Mouse (Mus musculus): ENCODE measurements at regions not wholly inside any gene's neighbourhood (a gene's known extent, or its start where the extent isn't known, plus 50 kb on each side); places are given as distances from the start of the nearest gene placed in this dataset.

DNA sequence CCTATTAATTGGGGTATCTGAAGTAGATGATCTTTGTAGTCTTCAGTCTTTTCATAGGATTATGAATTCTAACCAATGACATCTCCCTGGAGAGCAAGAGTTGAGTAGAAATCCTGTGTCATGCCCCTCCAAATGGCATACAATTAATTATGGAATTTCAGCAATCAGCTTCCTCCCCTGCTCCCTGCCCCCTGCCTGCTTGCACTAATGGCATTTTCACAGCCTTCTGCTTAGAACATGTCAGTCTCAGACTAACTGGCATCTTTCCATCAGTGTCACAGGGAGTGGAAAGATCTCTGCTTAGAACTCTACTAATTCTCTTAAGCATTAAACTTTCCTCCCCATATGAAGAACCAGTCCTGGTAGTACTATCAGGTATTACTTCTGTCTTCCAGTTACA, 581.8 kb upstream of the Camk1g start:
- Histone ChIP-seq H3K4me1 (ENCODE audit: control insufficient read depth, insufficient read depth, low read length) (no peaks in the 10 kb centered on the region), H3K27ac (replicated peaks; ENCODE audit: low read depth, low read length) (no peak overlapping the region), H3K36me3 (ENCODE audit: control insufficient read depth, insufficient read depth, low read length) (no peaks in the 10 kb centered on the region), H3K4me3 (replicated peaks; ENCODE audit: low read depth, low read length) (no peak overlapping the region), H3K9me3 (ENCODE audit: control insufficient read depth, low read length) (no peaks in the 10 kb centered on the region), H3K9ac (replicated peaks; ENCODE audit: low read length) (no peak overlapping the region), H3K4me2 (ENCODE audit: low read length) (no peak overlapping the region), H3K27me3 (ENCODE audit: control insufficient read depth, insufficient read depth, low read length) (no peaks in the 10 kb centered on the region)
- DNase-seq: peak; percentile 28
- ATAC-seq (ENCODE audit: low FRiP score, low TSS enrichment): no peak

DNA sequence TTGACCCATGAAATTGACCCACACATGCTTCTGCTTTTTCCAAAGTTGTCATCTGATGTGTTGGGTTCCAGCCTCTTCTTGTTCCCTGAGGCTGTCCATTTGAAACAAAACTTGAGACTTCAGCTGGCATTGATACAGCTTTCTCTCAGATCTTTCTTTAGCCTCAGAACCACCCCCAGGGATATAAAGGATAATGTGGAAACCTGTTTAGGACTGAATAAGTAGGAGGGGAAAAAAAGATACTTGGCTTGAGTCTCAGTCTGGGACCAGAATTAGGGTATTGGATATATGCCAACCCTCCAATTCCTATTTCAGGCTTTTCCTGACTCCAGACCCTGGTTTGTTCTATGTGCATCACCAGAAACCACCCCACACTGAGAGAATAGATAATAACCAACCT, 579.7 kb upstream of the Camk1g start:
- H3K27me3 ChIP-seq (ENCODE audit: control insufficient read depth, insufficient read depth, low read length): no peaks in the 10 kb centered on the region
- DNase-seq (no peak), ATAC-seq (ENCODE audit: low FRiP score, low TSS enrichment) (no peak)
- H3K4me3 ChIP-seq (replicated peaks; ENCODE audit: low read depth, low read length): no peak overlapping the region
- H3K4me2 ChIP-seq (ENCODE audit: low read length): no peak overlapping the region
- no peak overlapping the region for H3K9ac ChIP-seq (replicated peaks; ENCODE audit: low read length)
- no peaks in the 10 kb centered on the region for H3K36me3 ChIP-seq (ENCODE audit: control insufficient read depth, insufficient read depth, low read length)
- no peaks in the 10 kb centered on the region for H3K9me3 ChIP-seq (ENCODE audit: control insufficient read depth, low read length)
- no peak overlapping the region for H3K27ac ChIP-seq (replicated peaks; ENCODE audit: low read depth, low read length)
- no peaks in the 10 kb centered on the region for H3K4me1 ChIP-seq (ENCODE audit: control insufficient read depth, insufficient read depth, low read length)

DNA sequence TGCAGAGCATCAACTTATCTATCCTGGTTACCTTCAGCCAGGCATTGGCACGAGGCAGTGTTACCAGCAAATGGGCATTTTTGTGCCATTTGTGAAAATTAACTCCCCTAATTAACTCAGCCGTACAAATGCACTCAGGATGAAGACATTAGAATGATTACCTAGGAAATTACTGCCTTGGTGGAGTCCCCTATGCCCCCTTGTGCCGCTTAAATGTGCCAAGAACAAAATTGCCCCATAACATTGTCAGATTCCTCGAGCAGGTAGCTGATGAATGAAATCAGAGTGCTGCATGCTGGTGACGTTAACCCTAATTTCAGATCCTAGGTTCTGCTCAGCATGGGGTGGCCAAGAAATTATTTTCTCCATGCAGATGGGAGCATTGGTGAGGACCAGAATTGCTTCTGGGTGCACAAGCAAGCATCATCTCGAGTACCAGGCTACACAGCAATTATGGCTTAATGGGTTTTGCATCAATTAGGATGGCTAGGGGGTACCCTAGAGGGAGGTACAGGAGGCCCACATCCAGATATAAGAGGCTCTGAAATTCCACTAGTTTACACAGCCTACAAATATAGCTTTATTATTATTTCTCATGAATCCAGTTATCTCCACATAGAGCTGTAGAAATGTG, 577.0 kb upstream of the Camk1g start:
- no peaks in the 10 kb centered on the region for H3K27me3 ChIP-seq (ENCODE audit: control insufficient read depth, insufficient read depth, low read length)
- no peaks in the 10 kb centered on the region for H3K36me3 ChIP-seq (ENCODE audit: control insufficient read depth, insufficient read depth, low read length)
- ATAC-seq (ENCODE audit: low FRiP score, low TSS enrichment) (no peak), DNase-seq (no peak)
- no peaks in the 10 kb centered on the region for H3K4me1 ChIP-seq (ENCODE audit: control insufficient read depth, insufficient read depth, low read length)
- H3K9ac ChIP-seq (replicated peaks; ENCODE audit: low read length): no peak overlapping the region
- no peak overlapping the region for H3K27ac ChIP-seq (replicated peaks; ENCODE audit: low read depth, low read length)
- H3K4me2 ChIP-seq (ENCODE audit: low read length): no peak overlapping the region
- 66% methylated on average over 6 of the region's 6 CpGs for WGBS
- H3K4me3 ChIP-seq (replicated peaks; ENCODE audit: low read depth, low read length): no peak overlapping the region
- no peaks in the 10 kb centered on the region for H3K9me3 ChIP-seq (ENCODE audit: control insufficient read depth, low read length)

DNA sequence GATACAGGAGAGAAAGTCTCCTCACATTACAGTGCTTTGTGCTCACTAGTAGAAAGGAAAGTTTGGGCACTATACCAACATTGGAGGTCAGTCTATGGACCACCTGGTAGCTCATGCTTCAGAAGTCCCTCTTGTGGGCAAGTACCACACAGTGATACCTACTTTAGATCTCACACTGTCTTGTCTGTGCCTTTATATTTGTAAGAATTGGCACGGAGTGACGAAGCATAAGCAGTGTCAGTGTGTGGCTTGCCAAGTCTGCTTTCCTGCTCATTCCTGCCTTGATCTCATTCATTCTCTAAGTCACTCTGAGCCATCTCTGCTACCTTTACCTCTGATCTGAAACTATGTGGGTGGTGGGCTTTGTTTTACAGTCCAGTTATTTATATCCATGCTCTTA, 565.9 kb upstream of the Camk1g start:
- H3K4me1 ChIP-seq (ENCODE audit: control insufficient read depth, insufficient read depth, low read length): no peaks in the 10 kb centered on the region
- no peak overlapping the region for H3K4me3 ChIP-seq (replicated peaks; ENCODE audit: low read depth, low read length)
- H3K4me2 ChIP-seq (ENCODE audit: low read length): no peak overlapping the region
- H3K9me3 ChIP-seq (ENCODE audit: control insufficient read depth, low read length): no peaks in the 10 kb centered on the region
- WGBS: 93% methylated on average over 2 of the region's 2 CpGs
- H3K27me3 ChIP-seq (ENCODE audit: control insufficient read depth, insufficient read depth, low read length): no peaks in the 10 kb centered on the region
- DNase-seq (no peak), ATAC-seq (ENCODE audit: low FRiP score, low TSS enrichment) (no peak)
- no peak overlapping the region for H3K27ac ChIP-seq (replicated peaks; ENCODE audit: low read depth, low read length)
- no peak overlapping the region for H3K9ac ChIP-seq (replicated peaks; ENCODE audit: low read length)
- no peaks in the 10 kb centered on the region for H3K36me3 ChIP-seq (ENCODE audit: control insufficient read depth, insufficient read depth, low read length)

DNA sequence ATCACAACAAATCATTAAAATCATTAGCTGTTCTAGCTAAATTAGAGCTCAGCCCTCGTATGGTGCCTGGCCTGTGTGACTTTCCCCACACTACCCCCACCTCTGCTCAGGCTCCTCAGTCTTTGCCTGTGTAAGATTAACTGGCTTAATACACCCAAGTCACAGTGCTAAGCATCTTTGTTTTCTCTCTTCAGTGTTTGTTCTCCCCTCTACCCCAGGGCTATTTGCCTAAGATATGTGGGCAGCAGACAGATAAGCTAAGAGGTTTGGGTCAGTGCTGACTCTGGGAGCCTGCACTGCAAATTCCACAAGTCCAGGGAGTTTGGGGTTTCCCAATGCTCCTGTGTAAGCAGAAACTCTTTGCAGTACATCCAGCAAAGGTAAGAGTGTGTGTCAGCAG, 564.2 kb upstream of the Camk1g start:
- no peak for DNase-seq
- Histone ChIP-seq H3K4me3 (replicated peaks; ENCODE audit: low read depth, low read length) (no peak overlapping the region), H3K9me3 (ENCODE audit: control insufficient read depth, low read length) (no peaks in the 10 kb centered on the region), H3K36me3 (ENCODE audit: control insufficient read depth, insufficient read depth, low read length) (no peaks in the 10 kb centered on the region), H3K27me3 (ENCODE audit: control insufficient read depth, insufficient read depth, low read length) (no peaks in the 10 kb centered on the region), H3K4me1 (ENCODE audit: control insufficient read depth, insufficient read depth, low read length) (no peaks in the 10 kb centered on the region), H3K9ac (replicated peaks; ENCODE audit: low read length) (no peak overlapping the region), H3K27ac (replicated peaks; ENCODE audit: low read depth, low read length) (no peak overlapping the region), H3K4me2 (ENCODE audit: low read length) (no peak overlapping the region)
- ATAC-seq (ENCODE audit: low FRiP score, low TSS enrichment): no peak
- WGBS: 23% methylated on average over 1 of the region's 1 CpGs

DNA sequence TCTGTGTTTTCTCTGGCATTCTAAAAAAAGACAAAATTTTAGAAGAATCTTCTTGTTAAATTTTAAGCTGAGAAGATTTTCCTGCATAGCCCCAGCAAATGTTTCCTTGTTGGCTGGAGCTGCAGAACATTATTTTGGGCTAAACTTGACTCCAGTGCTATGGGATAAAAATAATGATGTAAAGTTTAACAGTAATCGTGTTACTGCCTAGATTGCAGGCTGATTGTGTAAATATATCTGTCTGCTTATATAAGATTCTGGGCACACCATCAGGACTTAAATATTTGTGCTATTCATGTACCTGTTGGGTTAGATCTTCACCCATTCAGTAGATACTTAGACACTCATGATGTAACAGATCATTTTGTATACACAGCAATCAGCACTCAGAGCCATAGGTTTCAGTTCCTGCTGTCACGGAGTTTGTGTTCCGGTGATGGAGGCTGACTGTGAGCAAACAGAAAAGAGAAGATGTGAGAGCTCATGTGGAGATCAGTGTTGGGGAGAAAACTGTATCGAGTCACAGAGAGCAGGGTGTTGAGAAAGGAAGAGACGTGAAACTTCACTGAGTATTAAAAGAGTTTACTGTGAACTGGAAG, 561.1 kb upstream of the Camk1g start:
- H3K9ac ChIP-seq (replicated peaks; ENCODE audit: low read length): no peak overlapping the region
- ATAC-seq (ENCODE audit: low FRiP score, low TSS enrichment): no peak

DNA sequence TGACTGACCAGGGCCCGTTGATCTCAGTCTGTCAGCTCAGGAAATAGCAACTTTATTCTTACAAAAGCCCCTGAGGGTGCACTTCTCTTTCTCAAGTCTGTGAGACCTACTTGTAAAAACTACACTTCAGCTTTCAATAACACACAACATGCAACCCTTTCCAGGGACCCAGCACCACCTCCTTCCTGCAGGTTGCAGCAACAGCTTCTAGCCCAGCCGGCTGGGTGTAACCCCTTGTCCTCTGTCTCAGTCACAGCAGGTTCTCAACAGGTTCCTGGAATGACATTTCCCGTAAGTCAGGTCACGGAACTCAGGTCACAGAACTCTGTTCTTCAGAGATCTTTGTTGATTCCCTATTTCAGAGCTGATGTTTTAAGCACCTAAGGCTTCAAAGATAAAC, 558.5 kb upstream of the Camk1g start:
- H3K36me3 ChIP-seq (ENCODE audit: control insufficient read depth, insufficient read depth, low read length): no peaks in the 10 kb centered on the region
- ATAC-seq (ENCODE audit: low FRiP score, low TSS enrichment) (no peak), DNase-seq (no peak)
- no peaks in the 10 kb centered on the region for H3K4me1 ChIP-seq (ENCODE audit: control insufficient read depth, insufficient read depth, low read length)
- no peaks in the 10 kb centered on the region for H3K27me3 ChIP-seq (ENCODE audit: control insufficient read depth, insufficient read depth, low read length)
- H3K4me3 ChIP-seq (replicated peaks; ENCODE audit: low read depth, low read length): no peak overlapping the region
- 77% methylated on average over 4 of the region's 4 CpGs for WGBS
- no peak overlapping the region for H3K27ac ChIP-seq (replicated peaks; ENCODE audit: low read depth, low read length)
- no peak overlapping the region for H3K9ac ChIP-seq (replicated peaks; ENCODE audit: low read length)
- H3K9me3 ChIP-seq (ENCODE audit: control insufficient read depth, low read length): no peaks in the 10 kb centered on the region
- no peak overlapping the region for H3K4me2 ChIP-seq (ENCODE audit: low read length)

More for the DNA sequence above, 561.1 kb upstream of the Camk1g start:
- WGBS: 91% methylated on average over 5 of the region's 5 CpGs
- Histone ChIP-seq H3K36me3 (ENCODE audit: control insufficient read depth, insufficient read depth, low read length) (no peaks in the 10 kb centered on the region), H3K27ac (replicated peaks; ENCODE audit: low read depth, low read length) (no peak overlapping the region), H3K27me3 (ENCODE audit: control insufficient read depth, insufficient read depth, low read length) (no peaks in the 10 kb centered on the region), H3K4me2 (ENCODE audit: low read length) (no peak overlapping the region), H3K4me1 (ENCODE audit: control insufficient read depth, insufficient read depth, low read length) (no peaks in the 10 kb centered on the region), H3K9me3 (ENCODE audit: control insufficient read depth, low read length) (no peaks in the 10 kb centered on the region), H3K4me3 (replicated peaks; ENCODE audit: low read depth, low read length) (no peak overlapping the region)
- DNase-seq: no peak

DNA sequence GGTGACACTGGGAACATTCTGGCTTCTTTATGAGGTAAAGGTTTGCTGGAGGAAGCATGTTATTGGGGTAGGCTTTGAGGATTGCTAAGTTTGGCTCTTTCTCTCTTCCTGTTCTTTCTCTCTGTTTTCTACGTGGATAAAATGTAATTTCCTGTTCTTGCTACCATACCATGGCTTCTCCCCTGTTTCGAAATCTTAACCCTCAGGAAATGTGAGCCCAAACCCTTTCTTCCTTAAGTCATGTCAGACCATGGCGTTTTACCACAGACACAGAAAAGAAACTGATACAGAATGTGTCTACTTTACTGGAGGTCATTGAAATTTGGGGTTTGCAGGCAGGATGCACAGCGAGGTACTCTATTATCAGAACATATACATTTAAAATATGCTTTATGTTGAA, 552.7 kb upstream of the Camk1g start:
- no peaks in the 10 kb centered on the region for H3K4me1 ChIP-seq (ENCODE audit: control insufficient read depth, insufficient read depth, low read length)
- H3K9me3 ChIP-seq (ENCODE audit: control insufficient read depth, low read length): no peaks in the 10 kb centered on the region
- H3K4me2 ChIP-seq (ENCODE audit: low read length): no peak overlapping the region
- 87% methylated on average over 4 of the region's 4 CpGs for WGBS
- DNase-seq (no peak), ATAC-seq (ENCODE audit: low FRiP score, low TSS enrichment) (no peak)
- H3K27me3 ChIP-seq (ENCODE audit: control insufficient read depth, insufficient read depth, low read length): no peaks in the 10 kb centered on the region
- H3K4me3 ChIP-seq (replicated peaks; ENCODE audit: low read depth, low read length): no peak overlapping the region
- no peak overlapping the region for H3K9ac ChIP-seq (replicated peaks; ENCODE audit: low read length)
- no peak overlapping the region for H3K27ac ChIP-seq (replicated peaks; ENCODE audit: low read depth, low read length)
- H3K36me3 ChIP-seq (ENCODE audit: control insufficient read depth, insufficient read depth, low read length): no peaks in the 10 kb centered on the region

DNA sequence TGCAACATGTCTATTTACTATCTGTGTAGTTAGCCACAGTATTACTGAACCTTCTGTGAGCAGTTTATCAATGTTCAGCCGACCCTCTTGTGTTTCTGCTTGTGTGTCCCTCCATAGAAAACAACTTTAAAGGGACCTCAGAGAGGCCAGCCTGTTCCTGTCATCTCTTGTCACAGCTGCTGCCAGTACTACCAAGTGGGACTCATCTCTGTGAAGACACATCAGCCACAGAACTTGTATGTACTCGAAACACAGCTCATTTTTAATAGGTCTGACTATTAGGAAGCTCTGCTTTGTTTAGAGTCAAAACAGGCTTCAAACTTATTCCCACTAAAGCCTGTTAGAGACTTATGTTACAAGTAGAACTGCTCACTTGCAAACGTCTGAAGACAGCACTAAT, 549.1 kb upstream of the Camk1g start:
- DNase-seq (no peak), ATAC-seq (ENCODE audit: low FRiP score, low TSS enrichment) (no peak)
- Histone ChIP-seq H3K4me1 (ENCODE audit: control insufficient read depth, insufficient read depth, low read length) (no peaks in the 10 kb centered on the region), H3K4me2 (ENCODE audit: low read length) (no peak overlapping the region), H3K36me3 (ENCODE audit: control insufficient read depth, insufficient read depth, low read length) (no peaks in the 10 kb centered on the region), H3K9me3 (ENCODE audit: control insufficient read depth, low read length) (no peaks in the 10 kb centered on the region), H3K27ac (replicated peaks; ENCODE audit: low read depth, low read length) (no peak overlapping the region), H3K27me3 (ENCODE audit: control insufficient read depth, insufficient read depth, low read length) (no peaks in the 10 kb centered on the region), H3K9ac (replicated peaks; ENCODE audit: low read length) (no peak overlapping the region), H3K4me3 (replicated peaks; ENCODE audit: low read depth, low read length) (no peak overlapping the region)
- WGBS: 67% methylated on average over 3 of the region's 3 CpGs
